In the genomic region with DNA sequence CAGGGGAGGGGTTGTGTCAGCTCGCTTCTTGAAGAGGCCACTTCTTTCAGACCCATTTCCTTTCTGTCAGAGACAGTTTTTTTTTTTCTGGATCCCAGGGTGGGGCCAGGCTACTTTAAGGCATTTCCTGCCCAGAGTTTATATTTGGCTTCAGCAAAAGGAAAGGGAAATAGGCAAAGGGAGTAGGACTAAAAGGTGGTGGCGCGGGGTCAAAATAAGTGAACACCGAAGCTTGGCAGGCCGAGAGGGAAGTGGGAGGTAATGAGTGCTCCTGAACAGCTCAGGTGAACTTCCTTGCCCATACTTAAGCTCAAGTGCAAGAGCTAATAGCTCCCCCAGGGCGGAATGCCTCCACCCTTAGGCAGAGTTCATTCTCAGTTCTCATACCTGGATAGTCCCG, we compare ENCODE assay signal across 11 mouse cellular contexts. TPM values are rescaled to one million over a fixed set of nuclear protein-coding genes. Genes with fewer than 3 reads are reported as not detected.
A peak's percentile ranks its signal among the peaks of the same experiment; 100 is the strongest.
DNase-seq lines count a peak whose midpoint lies in the region; ATAC-seq and TF ChIP-seq lines count a peak whose summit lies in the region.
"Had no signal": no experiment of that assay in that cellular context is flagged by ENCODE, and none has a peak within 500 bp of the region (broad histone marks: within the 10 kb centered on the region; RNA-seq: fewer than 3 reads in every experiment).

No protein-coding gene starts in this region.

- peak; percentile 60 for DNase-seq in kidney, adult 11 months
- peak; percentile 81 for DNase-seq in lung, postnatal 0 days (ENCODE audit: low spot score)
- no peak for DNase-seq in frontal cortex, postnatal 25 days (ENCODE audit: low spot score in 2 of 2)
- no peak for DNase-seq in layer of hippocampus, adult 9-10 months (ENCODE audit: low spot score)
- DNase-seq in cerebellum, postnatal 10 days = no peak
- DNase-seq: cerebellum, adult 8-10 months; spleen, adult 18-20 months had no signal

- no peak overlapping the region for H3K27ac ChIP-seq in kidney, embryonic 14.5 days (ENCODE audit: low read depth, low read length)
- peak overlapping the region; percentile 48; the same call in 1 of the 2 replicates for H3K27ac ChIP-seq in heart, embryonic 12.5 days (ENCODE audit: poor library complexity, severe bottlenecking)
- H3K27ac ChIP-seq in kidney, embryonic 16.5 days (ENCODE audit: low read length) = peak overlapping the region; percentile 29; the same call in 1 of the 2 replicates
- H3K27ac ChIP-seq in lung, postnatal 0 days (ENCODE audit: low read length) = peak overlapping the region; percentile 47
- H3K27ac ChIP-seq: intestine, embryonic 15.5 days had no signal

- no peak overlapping the region for H3K4me3 ChIP-seq in kidney, embryonic 14.5 days (ENCODE audit: low read length)
- no peak overlapping the region for H3K4me3 ChIP-seq in heart, embryonic 12.5 days
- no peak overlapping the region for H3K4me3 ChIP-seq in kidney, embryonic 16.5 days (ENCODE audit: low read length)
- H3K4me3 ChIP-seq in lung, postnatal 0 days (ENCODE audit: low read depth, low read length) = no peak overlapping the region
- H3K4me3 ChIP-seq: intestine, embryonic 15.5 days had no signal

- WGBS in kidney, embryonic 14.5 days = 80% methylated on average over 7 of the region's 7 CpGs
- WGBS in heart, embryonic 12.5 days = 66% methylated on average over 7 of the region's 7 CpGs
- WGBS in kidney, embryonic 16.5 days = 66% methylated on average over 7 of the region's 7 CpGs
- 36% methylated on average over 7 of the region's 7 CpGs for WGBS in lung, postnatal 0 days

- TF ChIP-seq EP300 in lung, postnatal 0 days (IDR thresholded peaks at IDR 0.05) = peak; percentile 84

- H3K27me3 ChIP-seq in kidney, embryonic 14.5 days (ENCODE audit: control insufficient read depth, insufficient read depth, low read length) = 0 out of 2 replicates have a peak, but pooled peaks cover 3% of the 10 kb centered on the region
- no peaks in the 10 kb centered on the region for H3K27me3 ChIP-seq in heart, embryonic 12.5 days (replicated peaks)
- peaks cover 8% of the 10 kb centered on the region; the same call in 1 of the 2 replicates for H3K27me3 ChIP-seq in kidney, embryonic 16.5 days (ENCODE audit: insufficient read depth, low read length)
- no peaks in the 10 kb centered on the region for H3K27me3 ChIP-seq in lung, postnatal 0 days (replicated peaks; ENCODE audit: insufficient read depth, low read length)
- H3K27me3 ChIP-seq: intestine, embryonic 15.5 days had no signal

- TF ChIP-seq CTCF in lung, postnatal 0 days (IDR thresholded peaks at IDR 0.05) = no peak

- no peak for ATAC-seq in kidney, embryonic 14.5 days (ENCODE audit: low FRiP score, low TSS enrichment)
- ATAC-seq in heart, embryonic 12.5 days (ENCODE audit: insufficient number of reproducible peaks, low FRiP score) = no peak
- ATAC-seq in kidney, embryonic 16.5 days (ENCODE audit: low FRiP score, low TSS enrichment) = no peak
- peak; percentile 75 for ATAC-seq in lung, postnatal 0 days
- ATAC-seq: intestine, embryonic 15.5 days had no signal

- no peak overlapping the region for H3K9ac ChIP-seq in kidney, embryonic 14.5 days (ENCODE audit: low read depth, low read length)
- no peak overlapping the region for H3K9ac ChIP-seq in heart, embryonic 12.5 days
- no peak overlapping the region for H3K9ac ChIP-seq in kidney, embryonic 16.5 days (replicated peaks; ENCODE audit: low read length)
- H3K9ac ChIP-seq in lung, postnatal 0 days (replicated peaks; ENCODE audit: low read depth) = no peak overlapping the region
- H3K9ac ChIP-seq: intestine, embryonic 15.5 days had no signal

- H3K9me3 ChIP-seq in kidney, embryonic 14.5 days (ENCODE audit: control insufficient read depth, low read length) = no peaks in the 10 kb centered on the region
- H3K9me3 ChIP-seq in heart, embryonic 12.5 days (replicated peaks) = no peaks in the 10 kb centered on the region
- peaks cover 2% of the 10 kb centered on the region; the same call in 1 of the 2 replicates for H3K9me3 ChIP-seq in kidney, embryonic 16.5 days (ENCODE audit: low read length)
- H3K9me3 ChIP-seq in lung, postnatal 0 days (ENCODE audit: low read length) = no peaks in the 10 kb centered on the region
- H3K9me3 ChIP-seq: intestine, embryonic 15.5 days had no signal

- no peaks in the 10 kb centered on the region for H3K36me3 ChIP-seq in kidney, embryonic 14.5 days (ENCODE audit: control insufficient read depth, insufficient read depth, low read length)
- no peaks in the 10 kb centered on the region for H3K36me3 ChIP-seq in heart, embryonic 12.5 days
- no peaks in the 10 kb centered on the region for H3K36me3 ChIP-seq in kidney, embryonic 16.5 days (ENCODE audit: insufficient read depth, low read length)
- H3K36me3 ChIP-seq in lung, postnatal 0 days (ENCODE audit: insufficient read depth, low read length) = no peaks in the 10 kb centered on the region
- H3K36me3 ChIP-seq: intestine, embryonic 15.5 days had no signal

- no peaks in the 10 kb centered on the region for H3K4me1 ChIP-seq in kidney, embryonic 14.5 days (ENCODE audit: control insufficient read depth, insufficient read depth, low read length)
- H3K4me1 ChIP-seq in heart, embryonic 12.5 days (replicated peaks) = peaks cover 72% of the 10 kb centered on the region
- H3K4me1 ChIP-seq in kidney, embryonic 16.5 days (ENCODE audit: insufficient read depth, low read length) = 0 out of 2 replicates have a peak, but pooled peaks cover 3% of the 10 kb centered on the region
- H3K4me1 ChIP-seq in lung, postnatal 0 days (ENCODE audit: insufficient read depth, low read depth, low read length) = no peaks in the 10 kb centered on the region

- H3K4me2 ChIP-seq in kidney, embryonic 14.5 days (replicated peaks; ENCODE audit: low read depth, low read length) = no peak overlapping the region
- no peak overlapping the region for H3K4me2 ChIP-seq in heart, embryonic 12.5 days
- H3K4me2 ChIP-seq in kidney, embryonic 16.5 days (replicated peaks; ENCODE audit: low read depth, low read length) = no peak overlapping the region
- no peak overlapping the region for H3K4me2 ChIP-seq in lung, postnatal 0 days (replicated peaks; ENCODE audit: low read depth, low read length)
- H3K4me2 ChIP-seq: intestine, embryonic 15.5 days had no signal

RNA-seq across cellular contexts. Expression of a gene that starts 49.2 kb away (rescaled TPM):
- 4.1 and 7.5 TPM in 2 replicates for polyA plus RNA-seq in kidney, embryonic 14.5 days (2014; fragmentation: Nextera tagmentation; extraction: Ambion mirVana)
- polyA plus RNA-seq in heart, embryonic 12.5 days (2016; fragmentation: Nextera tagmentation; extraction: Ambion mirVana) = 19.8 and 19.9 TPM in 2 replicates
- polyA plus RNA-seq in kidney, embryonic 16.5 days (2015; fragmentation: Nextera tagmentation; extraction: Ambion mirVana) = 19.0 and 20.3 TPM in 2 replicates
- 14.8 and 18.7 TPM in 2 replicates for polyA plus RNA-seq in lung, postnatal 0 days (2015; fragmentation: Nextera tagmentation; extraction: Ambion mirVana)

Comparison
In these comparisons a context has a peak if more than half of its experiments do, and no peak if none do; other contexts are left out.
1. DNase-seq: peak in kidney, adult 11 months (single experiment) and lung, postnatal 0 days (single experiment); none in frontal cortex, postnatal 25 days (0 of 2), layer of hippocampus, adult 9-10 months (single experiment) and cerebellum, postnatal 10 days (0 of 2).